Mouse (Mus musculus) MEL (cell line): ENCODE results near the gene Gm3739.
"Not testable (repeated sequence)": the region's sequence is repeated elsewhere in the genome, so short reads cannot be mapped to it uniquely, and the experiment has no call there.

ENCODE experiments used
- BHLHE40 ChIP-seq: IDR thresholded peaks from 2 replicates; pipeline ENCODE4 v1.6.1; 2012; ENCODE audit warnings: low read depth, mild to moderate bottlenecking, inconsistent platforms, low read length, improper control_type of control experiment, borderline replicate concordance
- EP300 ChIP-seq, 2 experiments: IDR thresholded peaks; 2 replicates each; pipeline ENCODE4 v1.6.1; 2011; ENCODE audit warnings: improper control_type of control experiment in 2 of 2, low read length in 2 of 2, low read depth in 1 of 2, mild to moderate bottlenecking in 1 of 2

DNA sequence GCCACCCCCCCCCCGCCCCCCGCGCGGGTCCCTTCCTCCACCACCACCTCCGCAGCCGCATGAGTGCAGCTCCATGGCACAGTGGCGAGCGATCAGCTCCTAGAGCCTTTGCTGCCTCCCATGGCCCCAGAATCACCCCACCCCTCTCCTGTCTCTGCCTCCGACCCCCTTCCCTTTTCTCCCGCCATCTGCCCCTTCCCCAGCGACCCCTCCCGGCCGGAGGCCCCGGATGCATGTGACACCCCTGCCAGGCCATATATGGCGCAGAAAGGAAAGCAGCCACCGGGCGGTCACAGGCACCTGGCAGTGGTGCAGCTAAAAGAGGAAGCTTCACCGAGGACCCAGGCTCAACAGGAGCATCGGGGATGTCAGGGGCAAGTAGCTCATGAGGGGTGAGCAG lies 244 bp upstream of the Gm3739 start:
- TF ChIP-seq BHLHE40; EP300 (IDR thresholded peaks at IDR 0.05; ENCODE audit: low read depth in 1 of 2, low read length in 2 of 2): not testable (repeated sequence)
